ENCODE assay signal across 10 mouse cellular contexts in the genomic region with DNA sequence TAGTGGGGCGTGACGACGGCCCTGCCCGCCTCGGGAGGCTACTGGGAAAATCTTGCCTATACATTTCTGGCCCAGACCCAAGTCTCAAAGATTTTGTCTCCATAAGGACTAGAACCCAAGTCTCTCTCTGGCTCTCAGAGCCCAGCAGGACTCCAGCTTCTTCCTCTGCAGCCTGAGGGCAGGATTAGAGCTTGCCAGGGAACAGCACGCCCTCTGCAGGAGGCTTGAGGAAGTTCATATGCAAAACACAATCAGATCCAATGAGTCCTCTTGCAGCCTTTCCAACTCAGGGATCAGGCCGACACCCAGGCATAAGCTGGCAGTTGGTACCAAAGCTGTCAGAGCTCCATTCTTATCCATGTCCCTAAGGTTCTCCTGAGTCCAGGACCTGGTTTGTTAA.
DNase-seq lines count a peak whose midpoint lies in the region; ATAC-seq and TF ChIP-seq lines count a peak whose summit lies in the region.
"Had no signal": no experiment of that assay in that cellular context is flagged by ENCODE, and none has a peak within 500 bp of the region (broad histone marks: within the 10 kb centered on the region; RNA-seq: fewer than 3 reads in every experiment).

No protein-coding gene starts in this region.

- no peak for ATAC-seq in lung, postnatal 0 days
- no peak for ATAC-seq in inflammation-experienced regulatory T-cells, adult 6 months

- H3K79me2 ChIP-seq in heart, adult 2 months (replicated peaks; ENCODE audit: control insufficient read depth, insufficient read depth, low read length) = no peaks in the 10 kb centered on the region

- H3K36me3 ChIP-seq in heart, adult 2 months (ENCODE audit: control insufficient read depth, insufficient read depth, low read length) = no peaks in the 10 kb centered on the region
- H3K36me3 ChIP-seq in lung, postnatal 0 days (ENCODE audit: insufficient read depth, low read length) = no peaks in the 10 kb centered on the region
- H3K36me3 ChIP-seq: hindbrain, embryonic 15.5 days had no signal

- no peak overlapping the region for H3K4me2 ChIP-seq in lung, postnatal 0 days (replicated peaks; ENCODE audit: low read depth, low read length)
- H3K4me2 ChIP-seq: hindbrain, embryonic 15.5 days had no signal

- H3K27me3 ChIP-seq in heart, adult 2 months (ENCODE audit: control insufficient read depth, insufficient read depth, low read length) = no peaks in the 10 kb centered on the region
- H3K27me3 ChIP-seq in lung, postnatal 0 days (replicated peaks; ENCODE audit: insufficient read depth, low read length) = no peaks in the 10 kb centered on the region
- H3K27me3 ChIP-seq: hindbrain, embryonic 15.5 days had no signal

- TF ChIP-seq POLR2A in heart, adult 2 months (IDR thresholded peaks at IDR 0.05; ENCODE audit: insufficient read depth, low read depth, low read length) = no peak

- DNase-seq in heart, adult 2 months = no peak
- DNase-seq in heart, postnatal 10 days = no peak
- no peak for DNase-seq in lung, postnatal 0 days (ENCODE audit: low spot score)
- DNase-seq in lung, postnatal 4 days = no peak
- peak; percentile 84 for DNase-seq in ZHBTc4 (ENCODE audit: low read depth, low spot score)
- DNase-seq in retina, embryonic 14.5 days (ENCODE audit: low spot score) = peak; percentile 39
- DNase-seq in layer of hippocampus, adult 8-10 months (ENCODE audit: low spot score in 2 of 2) = no peak

- no peaks in the 10 kb centered on the region for H3K9me3 ChIP-seq in lung, postnatal 0 days (ENCODE audit: low read length)
- H3K9me3 ChIP-seq: hindbrain, embryonic 15.5 days had no signal

- TF ChIP-seq EP300 in heart, adult 2 months (IDR thresholded peaks at IDR 0.05; ENCODE audit: insufficient read depth, low read depth, low read length) = no peak
- TF ChIP-seq EP300 in lung, postnatal 0 days (IDR thresholded peaks at IDR 0.05) = no peak

- H3K9ac ChIP-seq in heart, adult 2 months (ENCODE audit: low read depth, low read length) = no peak overlapping the region
- no peak overlapping the region for H3K9ac ChIP-seq in lung, postnatal 0 days (replicated peaks; ENCODE audit: low read depth)
- H3K9ac ChIP-seq: hindbrain, embryonic 15.5 days had no signal

- TF ChIP-seq CTCF in heart, adult 2 months (IDR thresholded peaks at IDR 0.05) = peak; percentile 36
- peak; percentile 51 for TF ChIP-seq CTCF in lung, postnatal 0 days (IDR thresholded peaks at IDR 0.05)

- H3K4me1 ChIP-seq in heart, adult 2 months (ENCODE audit: control insufficient read depth, insufficient read depth, low read length) = peaks cover 2% of the 10 kb centered on the region
- H3K4me1 ChIP-seq in lung, postnatal 0 days (ENCODE audit: insufficient read depth, low read depth, low read length) = no peaks in the 10 kb centered on the region

- no peak overlapping the region for H3K4me3 ChIP-seq in heart, adult 2 months
- no peak overlapping the region for H3K4me3 ChIP-seq in lung, postnatal 0 days (ENCODE audit: low read depth, low read length)
- H3K4me3 ChIP-seq: erythroblast, embryonic 14.5 days; hindbrain, embryonic 15.5 days had no signal

- H3K27ac ChIP-seq in heart, adult 2 months = no peak overlapping the region
- no peak overlapping the region for H3K27ac ChIP-seq in lung, postnatal 0 days (ENCODE audit: low read length)
- H3K27ac ChIP-seq: hindbrain, embryonic 15.5 days had no signal

- intact Hi-C loops in heart, adult 2 months (cut with DNase I) = no loop called here
- intact Hi-C loops in heart, postnatal 10 days (cut with DNase I) = no loop called here

- WGBS in heart, adult 2 months = 59% methylated on average over 7 of the region's 7 CpGs
- 56% methylated on average over 7 of the region's 7 CpGs for WGBS in lung, postnatal 0 days

Comparison
In these comparisons a context has a peak if more than half of its experiments do, and no peak if none do; other contexts are left out.
1. DNase-seq: peak in ZHBTc4 (single experiment) and retina, embryonic 14.5 days (single experiment); none in heart, adult 2 months (0 of 2), heart, postnatal 10 days (0 of 2), lung, postnatal 0 days (single experiment), lung, postnatal 4 days (0 of 2) and layer of hippocampus, adult 8-10 months (0 of 2).